Mouse (Mus musculus) neural tube, embryonic 14.5 days (tissue): ENCODE measurements at regions not wholly inside any gene's neighbourhood (a gene's known extent, or its start where the extent isn't known, plus 50 kb on each side); places are given as distances from the start of the nearest gene placed in this dataset. TPM values are rescaled to one million over a fixed set of nuclear protein-coding genes. Genes with fewer than 3 reads are reported as not detected.
A peak's percentile ranks its signal among the peaks of the same experiment; 100 is the strongest.

Experiments
- ATAC-seq: fragments of 200-750 bp; cut with Nextera tagmentation; 2 replicates; pipeline ENCODE4 v1.8.0; 2017; ENCODE audit warnings: low read depth, mild to moderate bottlenecking, moderate TSS enrichment, moderate library complexity
- H3K27ac ChIP-seq: fragments of 300-500 bp; sonication (generic); 2 replicates; pipeline ENCODE4 v1.5.1; 2014; ENCODE audit warnings: low read depth, mild to moderate bottlenecking, control low read depth, low read length, moderate library complexity, mixed read lengths
- H3K27me3 ChIP-seq: fragments of 300-500 bp; sonication (generic); 2 replicates; pipeline ENCODE4 v1.6.1; 2014; ENCODE audit warnings: low read length; ENCODE audit not compliant: control insufficient read depth, insufficient read depth
- H3K36me3 ChIP-seq: fragments of 300-500 bp; sonication (generic); 2 replicates; pipeline ENCODE4 v1.6.1; 2014; ENCODE audit warnings: low read length, mixed read lengths; ENCODE audit not compliant: control insufficient read depth, insufficient read depth
- H3K4me1 ChIP-seq: fragments of 300-500 bp; sonication (generic); 2 replicates; pipeline ENCODE4 v1.6.1; 2014; ENCODE audit warnings: low read length; ENCODE audit not compliant: control insufficient read depth, insufficient read depth
- H3K4me2 ChIP-seq: fragments of 300-500 bp; sonication (generic); 2 replicates; pipeline ENCODE4 v1.6.1; 2014; ENCODE audit warnings: mild to moderate bottlenecking, low read depth, low read length, control low read depth
- H3K4me3 ChIP-seq: fragments of 300-500 bp; sonication (generic); 2 replicates; pipeline ENCODE4 v1.5.1; 2014; ENCODE audit warnings: low read depth, low read length, control low read depth, mixed read lengths
- H3K9ac ChIP-seq: fragments of 300-500 bp; sonication (generic); replicated peaks from 2 replicates; pipeline ENCODE4 v1.6.1; 2014; ENCODE audit warnings: low read depth, mild to moderate bottlenecking, control low read depth, low read length, mixed read lengths
- H3K9me3 ChIP-seq: fragments of 300-500 bp; sonication (generic); 2 replicates; pipeline ENCODE4 v1.6.1; 2016; ENCODE audit warnings: low read length; ENCODE audit not compliant: control insufficient read depth
- WGBS: fragments of 180-500 bp; shearing (Covaris S2); extraction: QIAGEN DNeasy Blood & Tissue Kit; methylation state at CpG from one replicate; pipeline ENCODE4 v1.1.7; 2014; 5-methylcytosine and 5-hydroxymethylcytosine counted together
- microRNA-seq: library from miRNA; unstranded; fragments of <30 nt; microRNA quantifications from one replicate; pipeline ENCODE4, GENCODE M21; 2016

DNA sequence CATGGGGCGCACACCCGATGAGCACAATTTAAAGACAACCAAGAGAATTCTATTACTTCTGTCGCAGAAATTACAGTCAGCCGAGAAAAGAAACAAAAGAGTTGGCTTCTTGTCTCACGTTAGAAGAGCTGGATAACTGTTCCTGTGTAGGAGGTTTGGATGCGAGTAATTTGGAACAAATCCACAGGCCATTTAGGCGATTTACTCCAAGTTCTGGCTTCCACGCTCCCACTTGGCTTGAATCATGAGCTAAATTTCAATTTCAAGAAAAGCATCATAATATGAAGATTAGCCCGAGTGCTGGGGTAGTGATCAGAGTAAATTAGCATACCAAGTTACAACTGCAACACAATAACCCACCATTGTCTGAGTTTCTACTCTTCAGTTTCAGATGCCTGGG is 202.1 kb upstream of the Atp11b start:
- Histone ChIP-seq H3K36me3 (no peaks in the 10 kb centered on the region), H3K4me2 (no peak overlapping the region), H3K9me3 (no peaks in the 10 kb centered on the region), H3K27ac (no peak overlapping the region), H3K27me3 (no peaks in the 10 kb centered on the region), H3K9ac (no peak overlapping the region), H3K4me3 (no peak overlapping the region), H3K4me1 (no peaks in the 10 kb centered on the region)
- 79% methylated on average over 9 of the region's 9 CpGs for WGBS
- ATAC-seq, result no peak

GRCm38 (mm10) chr3:35560425-35560824 is 193.5 kb upstream of the Atp11b start:
- 84% methylated on average over 10 of the region's 10 CpGs for WGBS
- no peak for ATAC-seq
- H3K9me3 ChIP-seq, result no peaks in the 10 kb centered on the region
- H3K27ac ChIP-seq, result no peak overlapping the region
- no peak overlapping the region for H3K4me3 ChIP-seq
- H3K4me2 ChIP-seq, result no peak overlapping the region
- H3K27me3 ChIP-seq, result no peaks in the 10 kb centered on the region
- no peak overlapping the region for H3K9ac ChIP-seq
- H3K36me3 ChIP-seq, result no peaks in the 10 kb centered on the region
- H3K4me1 ChIP-seq, result no peaks in the 10 kb centered on the region

DNA sequence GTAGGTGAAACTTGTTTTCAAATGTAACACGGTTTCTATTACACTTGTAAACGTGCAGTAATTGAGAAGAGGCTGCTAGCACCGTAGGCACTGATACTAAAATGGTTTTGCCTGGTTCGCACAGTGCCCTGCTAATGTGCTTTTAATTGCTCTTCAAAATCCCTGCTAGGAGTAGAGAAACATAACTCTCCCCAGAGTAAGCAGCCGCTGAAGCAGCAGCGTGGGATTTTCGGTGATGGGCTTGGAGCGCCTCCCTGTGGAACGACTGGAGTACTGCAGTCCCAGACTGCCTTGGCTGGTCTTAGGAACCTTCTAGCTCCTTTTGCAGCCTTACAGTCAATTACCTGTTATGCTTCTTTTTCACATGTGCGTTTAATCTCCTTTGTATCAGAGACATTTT is 179.5 kb upstream of the Atp11b start:
- Histone ChIP-seq H3K4me3 (no peak overlapping the region), H3K4me1 (no peaks in the 10 kb centered on the region), H3K4me2 (no peak overlapping the region), H3K9ac (no peak overlapping the region), H3K36me3 (no peaks in the 10 kb centered on the region), H3K9me3 (no peaks in the 10 kb centered on the region), H3K27me3 (no peaks in the 10 kb centered on the region), H3K27ac (no peak overlapping the region)
- ATAC-seq, result peak; percentile 85
- 11% methylated on average over 10 of the region's 10 CpGs for WGBS

Small RNAs in the stretch of these regions (microRNA-seq; reads per million reads assigned to microRNA genes)
- gene Gm25442, result not detected
